Mouse (Mus musculus) megakaryocyte, embryonic 14.5 days (primary cell): ENCODE measurements at regions not wholly inside any gene's neighbourhood (a gene's known extent, or its start where the extent isn't known, plus 50 kb on each side); places are given as distances from the start of the nearest gene placed in this dataset.

Source experiments
- FLI1 ChIP-seq: IDR thresholded peaks from 2 replicates; pipeline ENCODE4 v1.6.1; 2012; ENCODE audit warnings: low read length, inconsistent platforms, mixed read lengths
- GATA1 ChIP-seq: IDR thresholded peaks from 3 replicates; pipeline ENCODE4 v1.6.1; 2012; ENCODE audit warnings: mixed read lengths, low read length, inconsistent platforms, borderline replicate concordance

DNA sequence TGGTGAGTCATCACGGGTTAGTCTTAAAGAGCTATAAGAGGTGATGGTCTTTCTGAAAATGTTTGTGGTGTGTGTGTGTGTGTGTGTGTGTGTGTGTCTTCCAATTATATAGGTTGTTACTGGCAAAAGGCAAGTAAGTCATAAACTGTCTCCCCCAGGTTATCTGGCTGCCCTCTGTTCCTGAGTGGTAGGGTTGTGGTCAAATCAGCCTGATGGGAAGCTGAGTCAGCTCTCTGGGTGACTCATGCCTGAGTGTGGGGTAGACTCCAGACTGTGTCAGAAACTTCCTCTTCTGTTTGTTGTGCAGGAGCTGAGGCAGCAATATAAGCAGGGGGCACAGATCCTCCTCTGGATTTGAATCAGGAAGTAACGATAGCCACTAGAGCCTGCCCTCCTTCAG is 656.8 kb upstream of the Tgif2lx2 start:
- TF ChIP-seq GATA1 (0 out of 3 replicates have a peak, but pooled peaks have one; percentile 43), FLI1 (no peak)
